Mouse (Mus musculus): ENCODE data around the gene Sirt2.

DNA sequence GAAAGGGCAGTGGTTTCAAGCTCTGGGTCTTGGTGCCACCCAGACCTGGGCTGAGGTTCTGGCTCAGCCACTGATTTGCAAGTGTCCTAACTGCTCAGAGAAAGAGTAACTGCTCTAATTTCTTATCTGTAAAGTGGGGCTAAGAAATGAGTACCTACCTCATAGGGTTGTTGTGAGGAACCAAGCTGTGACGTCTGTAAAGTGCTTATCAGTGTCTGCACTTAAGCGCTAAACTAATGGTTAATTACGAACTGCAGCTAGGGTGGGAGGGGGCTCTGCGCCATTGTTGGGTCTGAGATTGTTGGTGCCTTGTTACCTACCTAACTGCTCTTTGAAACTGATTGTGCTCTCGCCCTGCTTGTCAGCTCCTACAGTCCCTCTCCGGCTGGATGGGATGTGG is 51.0 kb downstream of the Sirt2 start:
- TF ChIP-seq POLR2A (IDR thresholded peaks at IDR 0.05; ENCODE audit: control insufficient read depth, low read depth, low read length) (no peak), CTCF (IDR thresholded peaks at IDR 0.05; ENCODE audit: control insufficient read depth, insufficient read depth, insufficient replicate concordance, low read depth, low read length) (no peak)

Measured in testis, adult 2 months (tissue).